Mouse (Mus musculus): ENCODE measurements around the gene Gm10053.
"Not testable (repeated sequence)": the region's sequence is repeated elsewhere in the genome, so short reads cannot be mapped to it uniquely, and the experiment has no call there.

Gene Gm10053

DNA sequence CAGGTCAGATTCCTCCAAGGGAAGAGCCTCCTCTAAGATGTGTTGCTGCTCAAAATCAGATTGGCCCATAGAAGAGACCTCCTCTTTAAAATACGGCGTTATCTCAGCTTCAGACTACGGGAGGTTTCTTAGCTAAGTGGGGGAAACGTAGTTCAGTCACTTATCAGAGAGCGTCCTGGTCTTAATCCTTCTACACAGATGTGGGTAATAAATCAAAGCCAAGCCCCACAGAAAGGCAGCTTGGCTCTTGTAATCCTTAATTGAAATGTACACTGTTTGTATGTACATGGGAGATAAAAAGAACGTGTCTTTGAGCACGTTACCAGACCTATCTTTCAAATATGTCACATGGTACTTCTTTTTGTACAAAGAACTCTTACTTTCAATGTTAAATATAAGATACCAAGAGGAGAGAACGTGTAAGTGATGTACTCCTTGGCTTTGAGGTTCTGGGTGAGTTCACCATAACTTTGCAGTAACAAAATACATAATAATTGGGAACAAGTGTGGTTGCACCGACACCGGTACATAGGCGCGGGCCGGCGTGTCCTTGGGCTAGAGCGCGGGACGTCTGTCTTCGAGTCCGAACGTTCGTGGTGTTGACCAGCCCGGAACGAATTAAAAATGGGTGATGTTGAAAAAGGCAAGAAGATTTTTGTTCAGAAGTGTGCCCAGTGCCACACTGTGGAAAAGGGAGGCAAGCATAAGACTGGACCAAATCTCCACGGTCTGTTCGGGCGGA is at the start of gene Gm10053:
Gene Gm10053, plus strand, starts transcription at position 558 of the 742 bp plus-strand sequence.
- DNase-seq = not testable (repeated sequence)

DNA sequence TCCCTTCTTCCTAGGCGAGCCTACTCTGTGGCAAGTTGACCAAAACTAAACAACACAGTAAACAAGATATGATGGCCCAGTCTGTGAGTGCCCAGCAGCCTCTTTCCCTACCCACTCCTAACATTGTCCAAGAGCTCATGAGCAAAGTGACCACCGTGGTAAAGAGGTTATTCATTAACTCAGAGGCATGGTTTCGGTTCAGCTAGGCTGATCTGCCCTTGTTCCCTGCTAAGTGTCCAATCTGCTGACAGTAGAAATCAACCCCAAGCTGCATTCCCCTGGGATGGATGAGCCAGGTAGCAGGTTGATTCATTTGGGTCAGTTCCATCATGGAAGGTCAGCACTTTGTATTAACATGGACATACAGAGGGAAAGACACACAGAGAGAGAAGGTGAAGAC is 33.4 kb upstream of the Gm10053 start:
- no peak for DNase-seq

GRCm38 (mm10) chr19:24845007-24845546 is 30.4 kb upstream of the Gm10053 start:
- peak; percentile 22 to 42 for DNase-seq

DNA sequence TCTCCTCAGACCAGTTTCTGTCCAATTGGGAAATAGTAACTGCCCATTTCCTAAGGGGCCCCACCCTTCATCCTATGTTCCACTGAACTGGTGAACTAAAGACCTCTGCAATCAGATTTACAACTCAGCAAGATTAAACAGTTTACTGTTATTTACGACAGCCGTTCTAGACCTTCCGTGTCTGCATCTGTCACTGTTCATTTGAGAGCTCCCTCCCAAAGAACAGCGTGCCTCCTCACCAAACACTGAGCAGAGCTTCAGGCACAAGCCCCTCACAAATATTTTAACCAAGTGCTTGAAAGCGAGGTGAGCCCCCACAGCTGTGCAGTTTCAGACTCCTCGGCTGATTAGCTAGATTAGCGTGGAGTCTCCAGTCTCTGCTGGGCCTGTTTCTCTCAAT is 27.1 kb upstream of the Gm10053 start:
- no peak for DNase-seq

GRCm38 (mm10) chr19:24848844-24849243 is 26.6 kb upstream of the Gm10053 start:
- no peak for DNase-seq

DNA sequence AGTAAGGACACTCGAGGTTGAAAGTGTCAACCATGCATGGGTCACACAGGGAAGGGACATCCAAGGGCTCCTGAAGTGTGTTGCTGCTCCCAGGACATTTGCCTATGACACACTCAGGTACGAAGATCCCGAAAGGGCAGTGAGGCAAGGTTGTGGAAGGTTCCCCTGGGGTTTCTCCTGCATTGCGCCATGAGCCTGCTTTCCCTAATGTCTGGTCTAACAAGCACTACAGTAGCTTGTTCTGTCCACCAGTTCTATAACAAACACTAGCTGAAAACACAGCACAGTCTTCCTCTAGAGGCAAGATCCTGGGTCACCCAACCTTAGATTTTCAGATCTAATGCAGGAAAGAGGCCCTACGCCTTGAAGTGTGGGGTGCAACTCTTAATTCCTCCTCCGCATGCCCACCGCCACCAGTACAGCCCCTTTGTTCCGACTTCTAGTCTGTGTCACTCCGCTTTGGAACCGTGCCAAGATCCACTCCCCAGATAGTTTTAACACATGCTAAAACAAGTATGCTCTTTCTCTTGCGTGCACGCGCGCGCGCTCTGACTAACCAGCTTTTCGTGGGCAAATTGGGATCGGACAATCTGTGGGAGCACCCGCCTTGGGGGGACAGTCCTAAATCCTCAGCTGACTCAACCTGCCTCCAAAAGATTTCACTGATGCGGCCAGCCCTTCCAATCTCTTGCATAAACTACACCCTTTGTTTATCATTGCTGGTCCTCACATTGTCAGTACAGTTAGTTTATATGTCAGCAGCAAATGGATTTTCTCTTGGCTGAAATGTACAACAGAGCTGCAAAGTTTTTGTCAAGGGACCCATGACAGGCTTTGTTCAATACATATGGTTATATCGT is 23.8 kb upstream of the Gm10053 start:
- DNase-seq = peak; percentile 50 to 59

DNA sequence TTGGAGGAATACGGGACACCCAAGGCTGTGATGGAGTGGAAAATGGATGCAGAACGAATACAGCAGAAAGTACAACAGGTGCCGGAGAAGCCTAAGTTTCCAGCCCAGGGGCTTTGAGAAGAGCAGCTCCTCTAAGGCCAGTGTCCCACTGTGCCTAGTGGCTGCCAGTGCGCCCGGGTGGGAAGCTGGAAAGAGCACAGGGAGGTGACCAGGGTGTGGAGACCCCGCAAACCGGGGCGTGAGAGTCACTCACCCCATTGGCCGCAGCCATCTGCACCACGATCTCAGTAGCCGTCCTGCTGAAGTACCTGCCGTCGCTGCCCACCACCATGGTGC is 14.2 kb upstream of the Gm10053 start:
- DNase-seq = no peak

- DNase-seq = peak; percentile 55 to 76
Measured at GRCm38 (mm10) chr19:24861612-24862451, 13.7 kb upstream of the Gm10053 start, which contains the start of gene Pgm5. Gene Pgm5, minus strand, starts transcription at chr19:24861855.

DNA sequence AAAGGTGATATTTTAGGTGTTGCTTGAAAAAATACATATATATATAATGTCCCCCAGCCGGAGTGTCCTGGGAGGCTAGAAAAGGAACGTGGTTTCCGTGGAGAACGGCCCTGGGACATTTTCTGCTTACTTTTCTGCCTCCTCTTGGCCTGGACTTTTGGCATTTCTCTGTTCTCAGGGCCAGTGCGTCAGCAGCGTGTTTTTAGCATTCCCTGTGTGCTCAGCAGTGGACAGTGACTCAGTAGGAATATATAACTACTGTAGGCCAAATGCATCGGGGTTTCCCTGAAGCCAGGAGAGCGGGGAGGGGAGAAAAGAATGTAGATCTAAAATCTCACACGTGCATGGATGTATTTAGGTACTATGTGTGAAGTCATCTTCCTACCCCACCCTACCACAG is 10.1 kb upstream of the Gm10053 start:
- no peak for DNase-seq

GRCm38 (mm10) chr19:24871037-24871635 is 4.3 kb upstream of the Gm10053 start:
- peak; percentile 50 to 78 for DNase-seq

DNA sequence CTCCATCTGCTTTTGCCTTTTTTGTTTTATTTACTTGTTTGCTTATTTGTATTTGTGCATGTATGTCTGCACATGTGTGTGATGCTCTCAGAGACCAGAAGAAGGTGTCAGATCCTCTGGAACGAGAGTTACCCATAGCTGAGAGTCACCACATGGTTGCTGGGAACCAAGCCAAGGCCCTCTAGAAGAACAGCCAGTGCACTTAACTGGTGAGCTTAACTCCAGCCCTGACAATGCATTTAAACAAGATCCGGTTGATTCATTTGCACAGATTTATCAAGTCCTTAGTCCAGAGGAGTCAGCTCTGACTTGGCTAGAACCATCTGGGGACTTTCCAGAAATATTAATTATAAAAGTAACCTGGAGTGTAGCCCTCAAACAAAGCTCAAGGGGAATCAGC is 1.6 kb upstream of the Gm10053 start:
- DNase-seq = peak; percentile 11 to 34

GRCm38 (mm10) chr19:24881237-24881636 is 5.8 kb downstream of the Gm10053 start:
- DNase-seq = no peak

DNA sequence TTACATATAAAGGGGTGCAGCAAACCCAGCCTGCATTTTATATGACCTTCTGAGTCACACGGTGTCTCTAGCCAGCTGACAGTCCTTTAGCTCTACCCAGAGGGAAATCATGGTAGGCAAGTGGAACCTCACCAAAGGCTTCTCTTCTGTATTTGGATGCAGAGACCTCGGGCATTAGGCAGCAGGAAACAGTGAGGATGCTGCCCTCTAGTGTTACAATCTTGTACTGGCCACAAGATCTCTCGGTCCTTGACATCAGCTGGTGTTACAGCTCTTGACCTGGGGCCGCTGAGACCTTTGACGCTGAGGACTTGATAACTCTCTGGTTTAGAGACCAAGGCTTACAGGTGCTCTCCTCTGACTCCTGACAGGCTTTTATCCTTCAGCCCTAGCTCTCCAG is 10.0 kb downstream of the Gm10053 start:
- peak in 1 of 2 experiments; percentile 58 for DNase-seq

GRCm38 (mm10) chr19:24886888-24887287 is 11.4 kb downstream of the Gm10053 start:
- DNase-seq = no peak

GRCm38 (mm10) chr19:24896536-24896935 is 21.1 kb downstream of the Gm10053 start:
- no peak for DNase-seq

GRCm38 (mm10) chr19:24897006-24897895 is 21.8 kb downstream of the Gm10053 start:
- peak in 1 of 2 experiments; percentile 18 for DNase-seq

- DNase-seq = no peak
Measured at GRCm38 (mm10) chr19:24897896-24898736, 22.6 kb downstream of the Gm10053 start.

- peak in 1 of 2 experiments; percentile 5 for DNase-seq
Measured at GRCm38 (mm10) chr19:24898737-24899577, 23.5 kb downstream of the Gm10053 start.
